Mouse (Mus musculus): ENCODE measurements around the gene Paqr6. TPM values are rescaled to one million over a fixed set of nuclear protein-coding genes. Genes with fewer than 3 reads are reported as not detected.
"Not testable (repeated sequence)": the region's sequence is repeated elsewhere in the genome, so short reads cannot be mapped to it uniquely, and the experiment has no call there.

Paqr6 gene
- polyA plus RNA-seq, 2 experiments, result 4.1 to 8.7 TPM

DNA sequence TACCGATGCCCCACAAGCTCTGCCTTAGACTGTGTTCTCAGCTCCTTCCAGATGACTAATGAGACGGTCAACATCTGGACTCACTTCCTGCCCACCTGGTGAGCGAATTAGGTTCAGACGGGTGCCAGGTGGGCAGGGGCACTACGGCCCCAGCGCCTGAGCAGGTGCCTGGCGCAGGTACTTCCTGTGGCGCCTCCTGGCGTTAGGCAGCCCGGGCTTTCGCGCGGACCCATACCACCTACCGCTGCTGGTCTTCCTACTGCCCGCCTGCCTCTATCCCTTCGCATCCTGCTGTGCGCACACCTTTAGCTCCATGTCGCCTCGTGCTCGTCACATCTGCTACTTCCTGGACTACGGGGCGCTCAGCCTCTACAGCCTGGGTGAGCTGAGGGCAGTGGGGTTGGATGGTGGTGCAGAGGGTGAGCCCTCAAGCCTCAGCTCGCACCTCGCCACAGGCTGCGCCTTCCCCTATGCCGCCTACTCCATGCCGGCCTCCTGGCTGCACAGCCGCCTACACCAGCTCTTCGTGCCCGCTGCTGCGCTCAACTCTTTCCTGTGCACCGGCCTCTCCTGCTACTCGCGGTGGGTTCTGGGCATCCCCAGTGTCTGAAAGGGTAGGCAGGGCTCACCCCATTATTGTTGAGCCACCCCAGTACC is 1.4 kb downstream of the Paqr6 start:
- WGBS (ENCODE audit: insufficient replicate concordance), result 32% methylated on average over 34 of the region's 34 CpGs
- no peak overlapping the region for H3K27ac ChIP-seq
- TF ChIP-seq CTCF (IDR thresholded peaks at IDR 0.05; ENCODE audit: low read depth) (peak; percentile 51), EP300 (IDR thresholded peaks at IDR 0.05; ENCODE audit: low read depth) (no peak)
- no peak for ATAC-seq (ENCODE audit: insufficient read depth)
- H3K27me3 ChIP-seq (ENCODE audit: control insufficient read depth, insufficient read depth, low read length), result peaks cover 17% of the 10 kb centered on the region
- peak overlapping the region; percentile 73 for H3K4me2 ChIP-seq (ENCODE audit: low read depth)
- H3K9me3 ChIP-seq (ENCODE audit: control insufficient read depth, low read length), result peaks cover 3% of the 10 kb centered on the region
- peaks cover 32 to 37% of the 10 kb centered on the region in 2 experiments for H3K4me1 ChIP-seq (replicated peaks; ENCODE audit: control insufficient read depth in 2 of 2, insufficient read depth in 2 of 2, low read length in 1 of 2)
- peaks cover 17% of the 10 kb centered on the region for H3K36me3 ChIP-seq (replicated peaks; ENCODE audit: control insufficient read depth, insufficient read depth, low read depth)
- H3K4me3 ChIP-seq (ENCODE audit: insufficient read depth in 1 of 2, low read depth in 2 of 2, low read length in 2 of 2), result peak overlapping the region; percentile 54 to 58; a peak in 3 of 4 replicates
- no peak for DNase-seq (ENCODE audit: low read depth in 3 of 3, low spot score in 3 of 3)
- peak overlapping the region; percentile 52 for H3K9ac ChIP-seq (replicated peaks)

DNA sequence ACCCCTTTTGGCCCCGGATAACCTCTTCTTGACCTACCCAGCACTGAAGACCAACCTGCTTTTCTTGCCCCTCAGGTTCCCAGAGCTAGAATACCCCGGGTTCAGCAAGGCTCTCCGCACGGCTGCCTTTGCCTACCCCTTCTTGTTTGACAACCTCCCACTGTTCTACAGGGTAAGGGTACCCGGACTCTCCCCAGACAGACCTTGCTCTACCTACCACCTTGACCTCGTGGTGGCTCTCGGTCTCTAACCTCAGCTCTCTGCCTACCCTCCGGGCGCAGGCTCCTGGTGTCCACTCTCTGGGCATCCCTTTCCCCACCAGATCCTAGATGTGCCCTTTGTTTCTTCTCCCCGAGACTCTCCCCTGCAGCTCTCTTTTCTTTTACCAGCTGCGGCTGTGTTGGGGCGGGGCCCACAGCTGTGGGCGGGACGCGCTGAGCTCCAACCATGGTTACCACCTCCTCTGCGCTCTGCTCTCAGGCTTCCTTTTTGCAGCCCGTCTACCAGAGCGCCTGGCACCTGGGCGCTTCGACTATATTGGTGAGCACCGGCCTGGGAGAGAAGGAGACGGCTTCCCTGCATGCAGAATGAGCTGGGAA is 2.5 kb downstream of the Paqr6 start:
- H3K27ac ChIP-seq; H3K4me3 ChIP-seq (ENCODE audit: insufficient read depth in 1 of 2, low read depth in 2 of 2, low read length in 2 of 2); ATAC-seq (ENCODE audit: insufficient read depth); H3K9ac ChIP-seq (replicated peaks); H3K9me3 ChIP-seq (ENCODE audit: control insufficient read depth, low read length); H3K36me3 ChIP-seq (replicated peaks; ENCODE audit: control insufficient read depth, insufficient read depth, low read depth); DNase-seq (ENCODE audit: low read depth in 3 of 3, low spot score in 3 of 3): not testable (repeated sequence)
- H3K4me2 ChIP-seq (ENCODE audit: low read depth), result peak overlapping the region; percentile 53
- WGBS (ENCODE audit: insufficient replicate concordance), result 5% methylated on average over 18 of the region's 22 CpGs
- H3K27me3 ChIP-seq (ENCODE audit: control insufficient read depth, insufficient read depth, low read length), result peaks cover 17% of the 10 kb centered on the region
- peaks cover 30 to 31% of the 10 kb centered on the region in 2 experiments for H3K4me1 ChIP-seq (replicated peaks; ENCODE audit: control insufficient read depth in 2 of 2, insufficient read depth in 2 of 2, low read length in 1 of 2)

DNA sequence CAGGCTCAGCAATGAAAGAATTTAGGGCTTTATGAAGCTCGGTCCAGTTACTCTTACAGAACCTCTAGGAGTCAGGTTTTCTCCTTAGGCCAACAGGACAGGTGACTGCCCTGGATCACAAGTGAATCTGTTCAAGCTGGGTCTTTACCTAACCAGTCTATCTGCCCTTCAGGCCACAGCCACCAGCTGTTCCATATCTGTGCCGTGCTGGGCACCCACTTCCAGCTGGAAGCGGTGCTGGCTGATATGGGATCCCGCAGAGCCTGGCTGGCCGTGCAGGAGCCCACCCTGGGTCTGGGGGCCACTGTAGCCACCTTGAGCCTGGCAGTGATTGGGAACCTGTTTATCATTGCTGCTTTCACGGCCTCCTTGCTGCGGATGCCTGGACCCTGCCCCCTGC is 3.1 kb downstream of the Paqr6 start:
- H3K4me2 ChIP-seq (ENCODE audit: low read depth); H3K4me3 ChIP-seq (ENCODE audit: insufficient read depth in 1 of 2, low read depth in 2 of 2, low read length in 2 of 2); H3K27ac ChIP-seq; H3K9me3 ChIP-seq (ENCODE audit: control insufficient read depth, low read length); H3K9ac ChIP-seq (replicated peaks); ATAC-seq (ENCODE audit: insufficient read depth); H3K36me3 ChIP-seq (replicated peaks; ENCODE audit: control insufficient read depth, insufficient read depth, low read depth); DNase-seq (ENCODE audit: low read depth in 3 of 3, low spot score in 3 of 3): not testable (repeated sequence)
- Histone ChIP-seq H3K4me1 (replicated peaks; ENCODE audit: control insufficient read depth in 2 of 2, insufficient read depth in 2 of 2, low read length in 1 of 2) (peaks cover 24 to 25% of the 10 kb centered on the region in 2 experiments), H3K27me3 (ENCODE audit: control insufficient read depth, insufficient read depth, low read length) (peaks cover 17% of the 10 kb centered on the region)
- 55% methylated on average over 3 of the region's 7 CpGs for WGBS (ENCODE audit: insufficient replicate concordance)

GRCm38 (mm10) chr3:88368511-88368910 is 4.1 kb downstream of the Paqr6 start:
- H3K27ac ChIP-seq; DNase-seq (ENCODE audit: low read depth in 3 of 3, low spot score in 3 of 3); H3K4me3 ChIP-seq (ENCODE audit: insufficient read depth in 1 of 2, low read depth in 2 of 2, low read length in 2 of 2); H3K4me2 ChIP-seq (ENCODE audit: low read depth); H3K9me3 ChIP-seq (ENCODE audit: control insufficient read depth, low read length); H3K36me3 ChIP-seq (replicated peaks; ENCODE audit: control insufficient read depth, insufficient read depth, low read depth); ATAC-seq (ENCODE audit: insufficient read depth); H3K9ac ChIP-seq (replicated peaks): not testable (repeated sequence)
- 72% methylated on average over 7 of the region's 7 CpGs for WGBS (ENCODE audit: insufficient replicate concordance)
- Histone ChIP-seq H3K4me1 (replicated peaks; ENCODE audit: control insufficient read depth in 2 of 2, insufficient read depth in 2 of 2, low read length in 1 of 2) (peaks cover 14 to 15% of the 10 kb centered on the region in 2 experiments), H3K27me3 (ENCODE audit: control insufficient read depth, insufficient read depth, low read length) (peaks cover 17% of the 10 kb centered on the region)

DNA sequence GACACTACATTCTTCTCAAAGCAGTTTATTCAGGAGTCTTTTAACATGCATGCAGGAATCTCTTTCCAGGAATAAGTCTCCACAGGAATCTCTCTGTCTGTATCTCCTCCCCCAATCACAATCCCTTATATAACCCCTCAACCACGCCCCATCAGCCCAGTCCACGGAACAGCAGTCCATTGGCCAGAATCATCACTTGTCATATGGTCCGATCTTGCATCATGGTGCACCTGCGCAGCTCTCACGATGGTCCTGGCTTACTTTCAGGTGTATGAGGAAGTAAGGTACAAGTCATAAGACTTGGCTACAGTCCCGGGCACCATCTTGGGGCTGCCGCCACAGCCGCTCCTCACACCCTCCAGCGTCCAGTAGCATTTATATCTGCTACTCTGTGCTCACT is 8.3 kb downstream of the Paqr6 start, which contains the start of gene Bglap3:
TSS of gene Bglap3 (minus strand) at position 101 of the 400 bp plus-strand sequence.
- 79% methylated on average over 9 of the region's 9 CpGs for WGBS (ENCODE audit: insufficient replicate concordance)
- not testable (repeated sequence) for H3K9me3 ChIP-seq (ENCODE audit: control insufficient read depth, low read length)

DNA sequence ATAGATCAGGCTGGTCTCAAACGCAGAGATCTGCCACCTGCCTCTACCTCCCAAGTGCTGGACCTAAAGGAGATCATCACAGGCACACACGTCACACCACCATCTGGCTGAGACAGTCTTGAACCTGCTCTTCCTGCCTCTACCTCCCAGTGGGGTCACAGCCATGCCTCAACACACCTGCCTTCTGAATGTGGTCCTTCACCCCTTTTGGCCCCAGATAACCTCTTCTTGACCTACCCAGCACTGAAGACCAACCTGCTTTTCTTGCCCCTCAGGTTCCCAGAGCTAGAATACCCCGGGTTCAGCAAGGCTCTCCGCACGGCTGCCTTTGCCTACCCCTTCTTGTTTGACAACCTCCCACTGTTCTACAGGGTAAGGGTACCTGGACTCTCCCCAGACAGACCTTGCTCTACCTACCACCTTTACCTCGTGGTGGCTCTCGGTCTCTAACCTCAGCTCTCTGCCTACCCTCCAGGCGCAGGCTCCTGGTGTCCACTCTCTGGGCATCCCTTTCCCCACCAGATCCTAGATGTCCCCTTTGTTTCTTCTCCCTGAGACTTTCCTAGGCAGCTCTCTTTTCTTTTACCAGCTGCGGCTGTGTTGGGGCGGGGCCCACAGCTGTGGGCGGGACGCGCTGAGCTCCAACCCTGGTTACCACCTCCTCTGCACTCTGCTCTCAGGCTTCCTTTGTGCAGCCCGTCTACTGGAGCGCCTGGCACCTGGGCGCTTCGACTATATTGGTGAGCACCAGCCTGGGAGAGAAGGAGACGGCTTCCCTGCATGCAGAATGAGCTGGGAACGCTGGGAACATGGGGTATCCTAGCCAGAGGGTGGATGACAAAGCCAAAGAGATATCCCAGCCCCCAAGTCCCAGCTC is 11.6 kb downstream of the Paqr6 start:
- not testable (repeated sequence) for H3K9ac ChIP-seq (replicated peaks); H3K4me3 ChIP-seq (ENCODE audit: insufficient read depth in 1 of 2, low read depth in 2 of 2, low read length in 2 of 2); H3K9me3 ChIP-seq (ENCODE audit: control insufficient read depth, low read length); H3K27ac ChIP-seq; H3K4me1 ChIP-seq (replicated peaks; ENCODE audit: control insufficient read depth in 2 of 2, insufficient read depth in 2 of 2, low read length in 1 of 2); H3K36me3 ChIP-seq (replicated peaks; ENCODE audit: control insufficient read depth, insufficient read depth, low read depth); H3K27me3 ChIP-seq (ENCODE audit: control insufficient read depth, insufficient read depth, low read length)
- DNase-seq (ENCODE audit: low read depth in 3 of 3, low spot score in 3 of 3), result peak in 1 of 3 experiments; percentile 27
- ATAC-seq (ENCODE audit: insufficient read depth), result peak; percentile 78
- H3K4me2 ChIP-seq (ENCODE audit: low read depth), result peak overlapping the region; percentile 22; the same call in 1 of the 2 replicates
- WGBS (ENCODE audit: insufficient replicate concordance), result 8% methylated on average over 18 of the region's 19 CpGs

More for the DNA sequence above, 8.3 kb downstream of the Paqr6 start, which contains the start of gene Bglap3:
- not testable (repeated sequence) for H3K27me3 ChIP-seq (ENCODE audit: control insufficient read depth, insufficient read depth, low read length); H3K9ac ChIP-seq (replicated peaks); H3K4me2 ChIP-seq (ENCODE audit: low read depth); ATAC-seq (ENCODE audit: insufficient read depth); H3K4me3 ChIP-seq (ENCODE audit: insufficient read depth in 1 of 2, low read depth in 2 of 2, low read length in 2 of 2); H3K4me1 ChIP-seq (replicated peaks; ENCODE audit: control insufficient read depth in 2 of 2, insufficient read depth in 2 of 2, low read length in 1 of 2); H3K36me3 ChIP-seq (replicated peaks; ENCODE audit: control insufficient read depth, insufficient read depth, low read depth); DNase-seq (ENCODE audit: low read depth in 3 of 3, low spot score in 3 of 3); H3K27ac ChIP-seq

DNA sequence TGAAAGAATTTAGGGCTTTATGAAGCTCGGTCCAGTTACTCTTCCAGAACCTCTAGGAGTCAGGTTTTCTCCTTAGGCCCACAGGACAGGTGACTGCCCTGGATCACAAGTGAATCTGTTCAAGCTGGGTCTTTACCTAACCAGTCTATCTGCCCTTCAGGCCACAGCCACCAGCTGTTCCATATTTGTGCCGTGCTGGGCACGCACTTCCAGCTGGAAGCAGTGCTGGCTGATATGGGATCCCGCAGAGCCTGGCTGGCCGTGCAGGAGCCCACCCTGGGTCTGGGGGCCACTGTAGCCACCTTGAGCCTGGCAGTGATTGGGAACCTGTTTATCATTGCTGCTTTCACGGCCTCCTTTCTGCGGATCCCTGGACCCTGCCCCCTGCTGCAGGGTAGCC is 12.3 kb downstream of the Paqr6 start:
- not testable (repeated sequence) for H3K27ac ChIP-seq; H3K4me3 ChIP-seq (ENCODE audit: insufficient read depth in 1 of 2, low read depth in 2 of 2, low read length in 2 of 2); H3K9ac ChIP-seq (replicated peaks); H3K36me3 ChIP-seq (replicated peaks; ENCODE audit: control insufficient read depth, insufficient read depth, low read depth); DNase-seq (ENCODE audit: low read depth in 3 of 3, low spot score in 3 of 3); ATAC-seq (ENCODE audit: insufficient read depth); H3K4me1 ChIP-seq (replicated peaks; ENCODE audit: control insufficient read depth in 2 of 2, insufficient read depth in 2 of 2, low read length in 1 of 2); H3K27me3 ChIP-seq (ENCODE audit: control insufficient read depth, insufficient read depth, low read length); H3K4me2 ChIP-seq (ENCODE audit: low read depth); H3K9me3 ChIP-seq (ENCODE audit: control insufficient read depth, low read length)
- WGBS (ENCODE audit: insufficient replicate concordance), result 32% methylated on average over 5 of the region's 7 CpGs
